Mouse (Mus musculus) lung, embryonic 14.5 days (tissue): Measurements from ENCODE around the gene Ccdc9b. TPM values are rescaled to one million over a fixed set of nuclear protein-coding genes. Genes with fewer than 3 reads are reported as not detected.

ENCODE experiments used
- ATAC-seq: fragments of 200-750 bp; cut with Nextera tagmentation; 2 replicates; pipeline ENCODE4 v1.8.0; 2017; ENCODE audit warnings: mild to moderate bottlenecking, moderate TSS enrichment, moderate library complexity; ENCODE audit not compliant: insufficient read depth
- DNase-seq: peaks from one replicate; pipeline ENCODE4 v3.0.0-alpha.2; 2015
- H3K27ac ChIP-seq: fragments of 300-500 bp; sonication (generic); 2 replicates; pipeline ENCODE4 v1.5.1; 2014; ENCODE audit warnings: low read depth, mild to moderate bottlenecking, moderate library complexity
- H3K27me3 ChIP-seq: fragments of 300-500 bp; sonication (generic); 2 replicates; pipeline ENCODE4 v1.6.1; 2014; ENCODE audit warnings: low read length, control low read depth; ENCODE audit not compliant: insufficient read depth
- H3K36me3 ChIP-seq: fragments of 300-500 bp; sonication (generic); 2 replicates; pipeline ENCODE4 v1.6.1; 2014; ENCODE audit warnings: control low read depth; ENCODE audit not compliant: insufficient read depth
- H3K4me1 ChIP-seq: fragments of 300-500 bp; sonication (generic); 2 replicates; pipeline ENCODE4 v1.6.1; 2014; ENCODE audit warnings: antibody characterized with exemption, control low read depth; ENCODE audit not compliant: insufficient read depth
- H3K4me2 ChIP-seq: fragments of 300-500 bp; sonication (generic); 2 replicates; pipeline ENCODE4 v1.6.1; 2014; ENCODE audit warnings: mild to moderate bottlenecking
- H3K4me3 ChIP-seq: fragments of 300-500 bp; sonication (generic); 2 replicates; pipeline ENCODE4 v1.5.1; 2014; ENCODE audit warnings: low read depth, low read length
- H3K9ac ChIP-seq: fragments of 300-500 bp; sonication (generic); 2 replicates; pipeline ENCODE4 v1.6.1; 2014
- H3K9me3 ChIP-seq: fragments of 300-500 bp; sonication (generic); 2 replicates; pipeline ENCODE4 v1.6.1; 2016; ENCODE audit warnings: low read depth, low read length, control low read depth
- CTCF ChIP-seq: IDR thresholded peaks from 2 replicates; pipeline ENCODE4 v1.5.1; 2016; ENCODE audit warnings: antibody characterized with exemption, low read depth
- WGBS: fragments of 180-500 bp; shearing (Covaris S2); extraction: QIAGEN DNeasy Blood & Tissue Kit; methylation state at CpG from one replicate; pipeline ENCODE4 v1.1.7; 2014; 5-methylcytosine and 5-hydroxymethylcytosine counted together
- polyA plus RNA-seq: library from polyadenylated mRNA; unstranded; fragments of >200 nt; fragmentation: Nextera tagmentation; extraction: Ambion mirVana; gene quantifications from 2 replicates; pipeline ENCODE4 v1.2.1, GENCODE M21; 2014

Gene Ccdc9b
- polyA plus RNA-seq, 1 experiment from 2014 or later: 0.55 TPM

- H3K9me3 ChIP-seq: no peaks in the 10 kb centered on the region
- no peak overlapping the region for H3K4me3 ChIP-seq
- ATAC-seq (no peak), DNase-seq (no peak)
- TF ChIP-seq CTCF: no peak
- 83% methylated on average over 7 of the region's 7 CpGs for WGBS
- H3K27me3 ChIP-seq: peaks cover 6% of the 10 kb centered on the region; the same call in 1 of the 2 replicates
- H3K36me3 ChIP-seq: no peaks in the 10 kb centered on the region
- no peak overlapping the region for H3K4me2 ChIP-seq
- peaks cover 3% of the 10 kb centered on the region; the same call in 1 of the 2 replicates for H3K4me1 ChIP-seq
- no peak overlapping the region for H3K9ac ChIP-seq
- no peak overlapping the region for H3K27ac ChIP-seq
These were observed 21.2 kb upstream of the Ccdc9b start for GRCm38 (mm10) chr2:118783663-118784062.

- 47% methylated on average over 5 of the region's 5 CpGs for WGBS
- H3K27me3 ChIP-seq: peaks cover 6% of the 10 kb centered on the region; the same call in 1 of the 2 replicates
- ATAC-seq: no peak
These were observed 20.6 kb upstream of the Ccdc9b start for GRCm38 (mm10) chr2:118783093-118783492.

GRCm38 (mm10) chr2:118782303-118782702, 19.8 kb upstream of the Ccdc9b start:
- no peak for TF ChIP-seq CTCF
- H3K9ac ChIP-seq: no peak overlapping the region
- H3K4me3 ChIP-seq: no peak overlapping the region
- DNase-seq (peak; percentile 21), ATAC-seq (no peak)
- peaks cover 3% of the 10 kb centered on the region; the same call in 1 of the 2 replicates for H3K4me1 ChIP-seq
- WGBS: 44% methylated on average over 4 of the region's 4 CpGs
- no peak overlapping the region for H3K27ac ChIP-seq
- H3K4me2 ChIP-seq: no peak overlapping the region
- H3K27me3 ChIP-seq: peaks cover 6% of the 10 kb centered on the region; the same call in 1 of the 2 replicates
- no peaks in the 10 kb centered on the region for H3K9me3 ChIP-seq
- H3K36me3 ChIP-seq: no peaks in the 10 kb centered on the region

More at GRCm38 (mm10) chr2:118783093-118783492, 20.6 kb upstream of the Ccdc9b start:
- H3K36me3 ChIP-seq: no peaks in the 10 kb centered on the region
- no peak overlapping the region for H3K4me3 ChIP-seq
- TF ChIP-seq CTCF: no peak
- H3K4me1 ChIP-seq: peaks cover 3% of the 10 kb centered on the region; the same call in 1 of the 2 replicates
- no peak overlapping the region for H3K27ac ChIP-seq
- no peak overlapping the region for H3K4me2 ChIP-seq
- no peak for DNase-seq
- H3K9me3 ChIP-seq: no peaks in the 10 kb centered on the region
- H3K9ac ChIP-seq: no peak overlapping the region

GRCm38 (mm10) chr2:118781115-118781514, 18.7 kb upstream of the Ccdc9b start:
- DNase-seq (no peak), ATAC-seq (no peak)
- TF ChIP-seq CTCF: no peak
- no peaks in the 10 kb centered on the region for H3K9me3 ChIP-seq
- H3K4me1 ChIP-seq: peaks cover 3% of the 10 kb centered on the region
- no peak overlapping the region for H3K4me3 ChIP-seq
- H3K4me2 ChIP-seq: no peak overlapping the region
- no peak overlapping the region for H3K27ac ChIP-seq
- 31% methylated on average over 1 of the region's 1 CpGs for WGBS
- no peaks in the 10 kb centered on the region for H3K36me3 ChIP-seq
- no peak overlapping the region for H3K9ac ChIP-seq
- H3K27me3 ChIP-seq: peaks cover 6% of the 10 kb centered on the region; the same call in 1 of the 2 replicates

- H3K4me2 ChIP-seq: peak within 1 kb of the TSS; percentile 71
- peak; percentile 98 for DNase-seq
- H3K4me1 ChIP-seq: peaks cover 7% of the 10 kb centered on the region
- no peaks in the 10 kb centered on the region for H3K36me3 ChIP-seq
- ATAC-seq: peak; percentile 89
- peak; percentile 50; the same call in 1 of the 2 replicates for TF ChIP-seq CTCF
- H3K27me3 ChIP-seq: peaks cover 6% of the 10 kb centered on the region; the same call in 1 of the 2 replicates
- no peak within 1 kb of the TSS; the same call in 1 of the 2 replicates for H3K9ac ChIP-seq
- WGBS: 12% methylated on average over 39 of the region's 39 CpGs
- H3K4me3 ChIP-seq: peak within 1 kb of the TSS; percentile 29
- no peaks in the 10 kb centered on the region for H3K9me3 ChIP-seq
- H3K27ac ChIP-seq: no peak within 1 kb of the TSS
These were observed 17.3 kb upstream of the Ccdc9b start, which contains the start of gene Disp2 for GRCm38 (mm10) chr2:118779504-118780480. Disp2 (plus strand) TSS chr2:118779719.

GRCm38 (mm10) chr2:118779065-118779464, 16.6 kb upstream of the Ccdc9b start:
- ATAC-seq (peak; percentile 2; the same call in 1 of the 2 replicates), DNase-seq (peak; percentile 27)
- Histone ChIP-seq H3K27ac (no peak overlapping the region), H3K9ac (no peak overlapping the region; the same call in 1 of the 2 replicates), H3K9me3 (no peaks in the 10 kb centered on the region), H3K4me2 (peak overlapping the region; percentile 71), H3K36me3 (no peaks in the 10 kb centered on the region), H3K4me1 (peaks cover 8% of the 10 kb centered on the region), H3K27me3 (peaks cover 6% of the 10 kb centered on the region; the same call in 1 of the 2 replicates), H3K4me3 (peak overlapping the region; percentile 29)
- TF ChIP-seq CTCF: no peak
- WGBS: 8% methylated on average over 10 of the region's 10 CpGs

- no peak for TF ChIP-seq CTCF
- H3K4me2 ChIP-seq: no peak overlapping the region
- no peak overlapping the region for H3K27ac ChIP-seq
- DNase-seq (no peak), ATAC-seq (no peak)
- H3K27me3 ChIP-seq: peaks cover 6% of the 10 kb centered on the region; the same call in 1 of the 2 replicates
- H3K36me3 ChIP-seq: no peaks in the 10 kb centered on the region
- no peak overlapping the region for H3K9ac ChIP-seq
- H3K9me3 ChIP-seq: no peaks in the 10 kb centered on the region
- H3K4me1 ChIP-seq: peaks cover 8% of the 10 kb centered on the region
- WGBS: 67% methylated on average over 4 of the region's 4 CpGs
- no peak overlapping the region for H3K4me3 ChIP-seq
These were observed 16.0 kb upstream of the Ccdc9b start for GRCm38 (mm10) chr2:118778418-118778817.
